Mouse (Mus musculus): ENCODE results near the gene Fos. TPM values are rescaled to one million over a fixed set of nuclear protein-coding genes. Genes with fewer than 3 reads are reported as not detected.

The Fos gene
- polyA plus RNA-seq, 1 experiment from 2014 or later = 0.89 TPM

Other genes with a start within 250 kb of the Fos start
- gene Mlh3, start 203.3 kb upstream of the Fos start, polyA plus RNA-seq (2014; fragmentation: Nextera tagmentation; extraction: Ambion mirVana) = 9.5 and 10.3 TPM in 2 replicates
- gene Acyp1, start 185.5 kb upstream of the Fos start, polyA plus RNA-seq (2014; fragmentation: Nextera tagmentation; extraction: Ambion mirVana) = 55.1 and 62.3 TPM in 2 replicates
- 0.67 and 0.85 TPM in 2 replicates for gene Zc2hc1c, start 185.3 kb upstream of the Fos start, polyA plus RNA-seq (2014; fragmentation: Nextera tagmentation; extraction: Ambion mirVana)
- 18.7 and 19.0 TPM in 2 replicates for gene Nek9, start 134.5 kb upstream of the Fos start, polyA plus RNA-seq (2014; fragmentation: Nextera tagmentation; extraction: Ambion mirVana)
- gene Tmed10, start 99.0 kb upstream of the Fos start, polyA plus RNA-seq (2014; fragmentation: Nextera tagmentation; extraction: Ambion mirVana) = 276 and 295 TPM in 2 replicates
- 0.17 and 0.41 TPM in 2 replicates for gene Jdp2, start 125.1 kb downstream of the Fos start, polyA plus RNA-seq (2014; fragmentation: Nextera tagmentation; extraction: Ambion mirVana)
- gene Batf, start 212.8 kb downstream of the Fos start, polyA plus RNA-seq (2014; fragmentation: Nextera tagmentation; extraction: Ambion mirVana) = 1.1 and 1.5 TPM in 2 replicates